Mouse (Mus musculus): Measurements from ENCODE around the gene Fgb.

DNA sequence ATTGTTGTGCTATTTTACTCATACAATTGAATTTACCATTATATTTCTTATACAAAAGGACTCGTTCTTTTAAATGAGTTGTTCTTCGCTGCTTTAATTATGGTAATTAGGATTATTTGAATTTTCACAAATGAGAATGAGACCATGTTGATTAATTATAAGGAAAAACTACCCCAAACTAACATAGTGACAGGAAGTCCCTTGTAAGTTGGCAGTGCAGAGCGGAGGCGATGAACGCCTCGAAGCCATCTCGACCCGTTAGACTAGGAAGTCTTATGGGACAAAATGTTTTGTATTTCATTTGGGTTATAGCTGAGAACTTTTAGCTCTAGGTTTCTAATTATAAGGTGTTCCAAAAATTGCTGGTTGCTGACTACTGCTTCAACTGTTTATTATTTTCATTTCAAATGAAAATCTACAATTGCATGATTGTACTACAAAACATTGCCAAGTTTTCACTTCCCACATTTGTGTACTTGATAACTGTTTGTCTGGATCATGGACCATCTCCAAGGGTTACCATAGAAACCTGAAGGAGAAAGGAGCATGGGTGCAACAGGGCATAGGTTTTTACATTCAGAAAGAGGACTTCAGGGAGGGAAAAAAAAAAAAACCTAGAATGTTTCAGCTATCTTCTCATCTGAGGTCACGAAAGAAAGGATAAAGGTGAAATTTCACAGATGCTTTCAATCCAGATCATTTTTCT lies 22.0 kb downstream of the Fgb start:
- TF ChIP-seq MAX (IDR thresholded peaks at IDR 0.05): no peak
- TF ChIP-seq CTCF (IDR thresholded peaks at IDR 0.05; ENCODE audit: control insufficient read depth, insufficient read depth, insufficient read length): no peak
- no peak for TF ChIP-seq CEBPB (IDR thresholded peaks at IDR 0.05; ENCODE audit: low read depth)
- no peak for TF ChIP-seq USF1 (IDR thresholded peaks at IDR 0.05; ENCODE audit: low read depth)
- no peak for TF ChIP-seq FOSL1 (IDR thresholded peaks at IDR 0.05; ENCODE audit: insufficient read depth, low read length, poor library complexity, severe bottlenecking)
